8 mouse cellular contexts compared by ENCODE assay signal in the genomic region with DNA sequence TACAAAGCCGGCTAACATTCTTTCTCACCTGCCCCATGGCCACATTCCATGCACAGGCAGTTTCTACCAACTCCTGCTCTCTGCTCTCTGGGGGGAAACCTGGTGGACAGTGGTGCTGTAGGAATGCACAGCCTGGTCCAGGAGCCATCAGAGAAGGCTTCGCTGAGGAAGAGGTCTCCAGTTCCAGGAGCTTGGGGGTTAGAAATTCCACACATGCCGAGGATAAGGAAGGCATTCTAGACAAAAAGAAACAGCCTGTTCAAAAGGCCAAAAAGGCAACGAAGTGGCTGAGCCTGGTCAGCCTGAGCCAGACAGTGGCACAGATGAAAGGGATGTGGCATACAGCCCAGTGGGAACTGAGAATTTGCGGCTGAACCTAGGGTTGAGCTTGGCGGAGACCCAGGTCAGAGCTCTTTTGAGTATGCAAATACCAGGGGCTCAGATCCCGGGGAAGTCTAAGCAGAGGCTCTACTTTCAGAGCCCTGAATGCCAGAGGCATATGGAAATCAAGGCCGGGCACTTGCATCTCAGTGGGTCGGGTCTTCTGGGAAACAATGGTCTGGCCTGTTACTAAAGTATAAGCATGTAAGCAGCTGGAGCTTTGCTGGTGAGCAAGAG. TPM values are rescaled to one million over a fixed set of nuclear protein-coding genes. Genes with fewer than 3 reads are reported as not detected.
DNase-seq lines count a peak whose midpoint lies in the region; ATAC-seq and TF ChIP-seq lines count a peak whose summit lies in the region.

No protein-coding gene starts in this region.

- WGBS in cerebellum, adult 2 months, result 31% methylated on average over 9 of the region's 9 CpGs
- WGBS in heart, embryonic 12.5 days, result 16% methylated on average over 9 of the region's 9 CpGs

- peak overlapping the region; percentile 6; the same call in 1 of the 2 replicates for H3K4me2 ChIP-seq in heart, embryonic 12.5 days

- H3K36me3 ChIP-seq in heart, embryonic 12.5 days, result no peaks in the 10 kb centered on the region

- TF ChIP-seq POLR2A in cerebellum, adult 2 months (IDR thresholded peaks at IDR 0.05; ENCODE audit: borderline replicate concordance, insufficient read depth, low read length), result no peak

- no peak overlapping the region for H3K9ac ChIP-seq in heart, embryonic 12.5 days

- no peak overlapping the region for H3K4me3 ChIP-seq in cerebellum, adult 2 months (replicated peaks; ENCODE audit: insufficient read depth, low read depth, low read length)
- no peak overlapping the region for H3K4me3 ChIP-seq in heart, embryonic 12.5 days

- peak; percentile 61 to 71 for DNase-seq in cerebellum, postnatal 10 days
- no peak for DNase-seq in cerebellum, adult 2 months
- DNase-seq in right cerebral cortex, adult 18-20 months, result peak; percentile 13
- no peak for DNase-seq in right cerebral cortex, postnatal 25 days
- peak; percentile 43 for DNase-seq in lung, postnatal 25 days (ENCODE audit: low spot score)
- DNase-seq in thymus, postnatal 10 days (ENCODE audit: low spot score in 2 of 2), result no peak
- no peak for DNase-seq in cerebellum, adult 11-12 months

- H3K27me3 ChIP-seq in cerebellum, adult 2 months (ENCODE audit: control insufficient read depth, insufficient read depth, low read length), result no peaks in the 10 kb centered on the region; the same call in 1 of the 2 replicates
- peaks cover 4% of the 10 kb centered on the region; the same call in 1 of the 2 replicates for H3K27me3 ChIP-seq in heart, embryonic 12.5 days (replicated peaks)

- ATAC-seq in heart, embryonic 12.5 days (ENCODE audit: insufficient number of reproducible peaks, low FRiP score), result peak; percentile 53; the same call in 1 of the 2 replicates

- TF ChIP-seq CTCF in cerebellum, adult 2 months (IDR thresholded peaks at IDR 0.05; ENCODE audit: borderline replicate concordance, insufficient read depth, low read depth, low read length), result no peak

- no peak overlapping the region for H3K27ac ChIP-seq in cerebellum, adult 2 months (ENCODE audit: insufficient read depth, low read length)
- H3K27ac ChIP-seq in heart, embryonic 12.5 days (ENCODE audit: poor library complexity, severe bottlenecking), result peak overlapping the region; percentile 49

- no peaks in the 10 kb centered on the region for H3K9me3 ChIP-seq in heart, embryonic 12.5 days (replicated peaks)

- H3K4me1 ChIP-seq in cerebellum, adult 2 months (ENCODE audit: control insufficient read depth, insufficient read depth, low read length), result no peaks in the 10 kb centered on the region
- H3K4me1 ChIP-seq in heart, embryonic 12.5 days (replicated peaks), result peaks cover 9% of the 10 kb centered on the region

RNA-seq across cellular contexts. Expression of a gene that starts 21.0 kb away (rescaled TPM):
- polyA plus RNA-seq in cerebellum, adult 2 months (2012; rRNA removed), result 78.6 and 82.5 TPM in 2 replicates
- polyA plus RNA-seq in heart, embryonic 12.5 days (2016; fragmentation: Nextera tagmentation; extraction: Ambion mirVana), result 75.4 and 81.8 TPM in 2 replicates

RNA-seq across cellular contexts. Expression of a gene that starts 31.8 kb away (rescaled TPM):
- polyA plus RNA-seq in cerebellum, adult 2 months (2012; rRNA removed), result 1.2 and 1.4 TPM in 2 replicates
- 1.2 and 1.3 TPM in 2 replicates for polyA plus RNA-seq in heart, embryonic 12.5 days (2016; fragmentation: Nextera tagmentation; extraction: Ambion mirVana)

Comparison
In these comparisons a context has a peak if more than half of its experiments do, and no peak if none do; other contexts are left out.
1. DNase-seq: peak in cerebellum, postnatal 10 days (2 of 2), right cerebral cortex, adult 18-20 months (single experiment) and lung, postnatal 25 days (single experiment); none in cerebellum, adult 2 months (0 of 2), right cerebral cortex, postnatal 25 days (single experiment), thymus, postnatal 10 days (0 of 2) and cerebellum, adult 11-12 months (single experiment).